Mouse (Mus musculus): ENCODE measurements at regions not wholly inside any gene's neighbourhood (a gene's known extent, or its start where the extent isn't known, plus 50 kb on each side); places are given as distances from the start of the nearest gene placed in this dataset.
A peak's percentile ranks its signal among the peaks of the same experiment; 100 is the strongest.

DNA sequence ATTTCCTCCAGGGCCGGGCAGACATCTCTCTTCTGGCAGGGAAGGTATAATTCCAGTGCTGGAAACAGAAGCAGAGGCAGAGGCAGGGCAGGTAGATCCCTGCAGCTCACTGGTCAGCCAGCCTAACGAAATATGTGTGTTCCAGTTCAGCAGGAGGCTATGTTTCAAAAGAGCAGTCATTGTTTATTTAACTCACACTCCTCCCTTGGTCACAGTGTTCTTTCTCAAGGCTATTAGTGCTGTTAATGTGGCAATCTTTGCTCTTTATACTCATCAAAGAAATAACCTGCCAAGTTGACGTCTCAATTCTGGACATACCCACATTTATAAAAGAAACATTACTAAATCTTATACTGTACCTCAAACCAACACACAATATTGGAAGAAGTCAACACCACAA lies 253.3 kb upstream of the Adgrl3 start:
- ATAC-seq (replicated peaks; ENCODE audit: low read depth, poor library complexity, severe bottlenecking), result no peak

DNA sequence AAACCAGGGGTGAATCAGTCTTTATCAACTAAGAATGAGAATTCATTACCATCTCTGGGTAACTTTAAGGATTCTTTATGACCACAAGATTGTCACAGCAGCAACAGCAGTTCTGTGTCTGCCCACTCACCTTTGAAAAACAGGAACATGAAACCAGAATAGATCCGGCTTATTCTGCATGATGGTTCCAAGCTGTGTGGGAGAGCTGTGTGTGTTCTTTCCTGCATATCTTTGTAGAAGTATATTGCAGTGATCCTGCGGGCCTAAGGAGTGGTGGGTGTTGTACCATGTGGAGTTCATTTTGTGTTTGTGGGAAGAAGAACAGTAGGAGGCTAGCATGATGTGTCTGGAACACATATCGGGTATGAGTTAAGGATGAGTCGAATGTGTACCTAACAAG lies 236.0 kb upstream of the Adgrl3 start:
- no peak for ATAC-seq (replicated peaks; ENCODE audit: low read depth, poor library complexity, severe bottlenecking)

DNA sequence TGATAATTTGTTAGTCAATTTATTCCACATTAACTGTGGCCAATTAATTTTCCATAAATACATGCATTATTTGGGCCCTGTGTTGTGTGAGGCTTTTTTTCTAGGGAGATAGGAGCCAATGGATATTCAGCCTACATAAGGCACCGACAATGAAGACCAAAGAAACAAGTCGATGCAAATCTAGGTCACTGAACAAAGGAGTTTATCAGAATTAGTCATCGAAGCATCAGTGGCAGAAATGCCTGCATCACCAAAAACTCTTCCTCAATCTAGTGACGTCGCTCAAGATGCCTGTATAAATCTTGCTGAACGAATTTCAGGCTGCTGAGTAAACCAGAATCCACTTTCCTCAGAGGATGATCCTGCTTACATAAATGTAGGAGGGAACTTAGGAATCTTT lies 235.2 kb upstream of the Adgrl3 start:
- no peak for ATAC-seq (replicated peaks; ENCODE audit: low read depth, poor library complexity, severe bottlenecking)

DNA sequence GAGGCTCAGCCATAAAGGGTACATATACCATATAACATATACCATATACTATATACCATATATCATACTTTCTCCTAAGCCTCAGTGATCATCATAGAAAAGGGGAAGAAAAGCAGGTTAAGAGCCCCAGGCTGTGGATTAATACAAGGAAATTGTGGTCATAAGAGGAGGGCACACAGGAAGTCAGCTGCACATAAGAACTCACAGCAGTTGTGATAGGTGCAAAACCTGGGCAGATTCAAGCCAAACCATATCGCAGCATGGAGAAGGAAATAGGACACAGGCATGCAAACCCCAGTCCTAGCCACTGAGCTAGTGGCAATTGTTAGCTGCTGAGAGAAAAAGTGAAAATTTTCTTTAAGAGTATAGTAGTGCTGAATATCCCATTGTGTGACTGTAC lies 228.3 kb upstream of the Adgrl3 start:
- peak; percentile 85 for ATAC-seq (replicated peaks; ENCODE audit: low read depth, poor library complexity, severe bottlenecking)

DNA sequence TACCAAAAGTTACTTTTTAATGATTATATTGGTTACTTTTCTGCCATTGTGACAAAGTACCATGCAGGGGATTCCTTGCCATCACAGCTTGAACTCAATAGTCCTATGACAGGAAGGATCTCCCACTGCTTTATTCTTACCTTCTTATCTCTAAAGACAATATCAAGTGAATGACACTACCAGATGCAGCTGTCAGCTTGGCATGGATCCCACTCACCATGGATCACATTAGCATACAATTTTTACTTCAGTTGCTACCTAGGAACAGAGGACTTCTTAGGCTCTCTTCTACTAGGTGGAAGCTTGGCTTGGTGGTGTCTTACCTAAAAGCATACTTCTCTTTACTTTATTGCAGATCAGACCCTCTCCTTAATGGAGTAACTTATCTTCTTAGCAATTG lies 220.2 kb upstream of the Adgrl3 start:
- ATAC-seq (replicated peaks; ENCODE audit: low read depth, poor library complexity, severe bottlenecking), result no peak

DNA sequence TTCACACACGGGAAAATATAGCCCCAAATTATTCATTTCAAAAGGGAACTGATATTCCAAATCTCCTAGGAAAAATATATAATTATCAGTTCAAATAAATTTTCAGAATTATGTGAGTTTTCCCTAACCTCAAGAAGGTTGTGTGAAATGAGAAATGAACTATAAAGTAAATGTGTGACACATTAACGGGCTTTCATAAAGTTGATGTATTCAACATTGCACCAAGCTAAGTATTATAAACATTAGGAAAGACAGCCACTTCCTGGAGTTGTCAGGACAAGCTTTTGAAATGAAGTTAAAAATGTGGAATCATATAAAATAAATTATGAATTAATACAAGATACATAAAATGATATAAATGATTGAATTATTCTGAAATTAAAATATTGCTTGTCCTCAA lies 207.0 kb upstream of the Adgrl3 start:
- no peak for ATAC-seq (replicated peaks; ENCODE audit: low read depth, poor library complexity, severe bottlenecking)

DNA sequence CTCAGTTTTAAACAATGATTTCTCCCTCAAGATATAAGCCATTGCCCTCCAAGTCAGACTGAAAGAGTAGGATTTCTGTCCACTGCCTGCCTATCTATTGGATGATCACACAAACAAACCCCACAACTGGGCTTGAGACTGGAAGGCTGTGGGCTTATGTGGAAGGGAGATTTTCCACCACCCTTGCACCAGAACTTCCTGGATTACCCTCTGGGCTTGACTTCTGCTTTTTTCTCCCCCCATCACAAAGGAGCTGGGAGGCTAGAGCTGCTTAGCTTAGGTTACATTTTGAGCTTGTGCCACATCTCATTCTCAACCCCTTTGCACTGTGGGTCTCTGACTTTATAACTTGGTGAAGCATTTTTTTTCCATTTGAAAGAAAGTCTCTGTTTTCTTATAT lies 200.7 kb upstream of the Adgrl3 start:
- peak; percentile 98 for ATAC-seq (replicated peaks; ENCODE audit: low read depth, poor library complexity, severe bottlenecking)

DNA sequence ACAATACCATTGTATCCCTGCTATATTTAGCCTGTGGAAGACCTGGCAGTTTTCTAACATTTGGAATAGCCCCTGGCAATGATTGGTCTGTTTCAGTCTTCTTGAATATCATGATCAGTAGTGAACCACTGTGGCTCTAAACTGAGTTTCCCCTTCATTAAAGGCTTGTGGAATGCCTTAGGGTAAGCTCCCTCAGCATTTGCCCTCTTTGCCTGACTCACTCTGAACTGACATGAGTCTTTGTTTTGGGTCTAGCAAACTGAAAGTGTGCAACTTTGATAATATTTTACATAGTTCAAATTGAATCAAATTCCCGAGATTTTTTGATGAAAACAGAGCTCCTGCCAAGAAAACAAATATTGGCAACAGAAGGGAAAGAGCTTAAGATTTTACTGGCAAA lies 177.4 kb upstream of the Adgrl3 start:
- no peak for ATAC-seq (replicated peaks; ENCODE audit: low read depth, poor library complexity, severe bottlenecking)

DNA sequence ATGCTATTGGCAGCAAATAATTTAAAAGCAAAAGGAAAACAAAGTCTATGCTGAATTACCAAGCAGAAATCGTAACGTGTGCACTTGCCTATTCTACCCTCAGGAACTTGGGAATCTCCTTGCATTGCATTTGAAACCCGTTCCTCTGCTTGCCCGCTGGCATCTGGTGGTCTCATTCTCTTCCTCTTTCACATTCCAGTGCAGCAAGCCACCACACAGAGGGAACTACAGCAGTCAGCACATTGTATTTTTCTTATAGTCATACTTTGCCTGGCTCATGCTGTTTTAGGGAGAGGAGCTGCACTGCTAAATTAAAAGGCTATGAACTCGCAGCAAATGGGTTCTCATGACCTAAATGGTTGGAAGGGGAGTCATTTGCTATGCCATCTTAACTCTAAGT lies 164.9 kb upstream of the Adgrl3 start:
- 0 out of 2 replicates have a peak, but pooled peaks have one; percentile 52 for ATAC-seq (replicated peaks; ENCODE audit: low read depth, poor library complexity, severe bottlenecking)

DNA sequence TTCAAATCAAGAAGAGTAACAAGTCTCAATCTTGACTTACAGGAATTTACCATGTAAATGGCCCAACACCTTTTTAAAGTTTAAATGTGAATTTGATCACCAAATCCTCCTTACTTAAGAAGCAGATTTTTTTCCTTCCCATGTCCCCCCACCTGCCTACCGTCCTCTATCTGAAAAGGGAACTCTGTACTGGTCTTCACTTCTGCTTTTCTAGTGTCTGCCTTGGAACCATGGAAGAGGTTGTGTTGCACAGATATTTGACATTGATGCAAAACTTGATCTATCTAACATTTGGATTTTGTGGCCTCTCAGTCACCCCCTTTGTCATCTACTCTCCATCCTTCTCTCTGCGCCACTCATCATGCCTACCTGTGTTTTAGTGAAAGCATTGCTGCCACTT lies 143.3 kb upstream of the Adgrl3 start:
- ATAC-seq (replicated peaks; ENCODE audit: low read depth, poor library complexity, severe bottlenecking), result peak; percentile 78

DNA sequence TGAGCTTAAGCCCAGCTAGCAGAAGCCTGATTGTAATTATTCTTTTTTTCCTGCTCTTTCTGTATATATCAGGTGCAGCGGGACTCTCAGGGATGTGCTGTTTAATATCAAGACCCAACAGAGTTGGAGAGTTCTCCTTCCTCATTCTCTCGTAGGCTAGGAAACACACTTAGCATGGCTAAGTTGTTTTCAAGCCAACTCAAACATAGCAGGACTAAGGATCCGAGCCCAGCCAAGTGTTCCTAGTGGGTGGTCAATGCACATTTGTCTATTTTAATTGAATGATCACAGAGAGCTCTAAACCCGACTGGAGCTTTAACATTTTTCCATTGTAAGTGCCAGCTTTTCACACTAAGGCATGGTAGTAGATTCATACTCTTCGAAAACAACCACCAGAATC lies 121.7 kb upstream of the Adgrl3 start:
- ATAC-seq (replicated peaks; ENCODE audit: low read depth, poor library complexity, severe bottlenecking), result no peak

DNA sequence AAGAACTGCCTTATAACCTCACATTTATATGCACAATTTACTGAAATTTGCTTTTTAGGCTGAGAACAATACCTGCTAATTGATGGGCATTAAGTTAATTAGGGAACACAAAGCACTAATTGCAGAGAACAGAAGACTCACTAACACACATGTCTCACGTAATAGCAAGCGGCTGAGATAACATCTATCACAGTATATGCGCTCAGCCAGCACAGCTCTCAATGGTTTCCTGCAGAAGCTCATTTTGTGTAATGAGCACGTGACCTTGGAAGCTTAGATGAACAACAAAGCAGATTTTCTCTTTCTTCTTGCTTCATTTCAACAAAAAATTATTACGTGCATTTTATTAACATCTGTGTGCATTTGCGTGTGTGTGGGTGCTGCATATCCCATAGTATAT lies 111.2 kb upstream of the Adgrl3 start:
- no peak for ATAC-seq (replicated peaks; ENCODE audit: low read depth, poor library complexity, severe bottlenecking)

DNA sequence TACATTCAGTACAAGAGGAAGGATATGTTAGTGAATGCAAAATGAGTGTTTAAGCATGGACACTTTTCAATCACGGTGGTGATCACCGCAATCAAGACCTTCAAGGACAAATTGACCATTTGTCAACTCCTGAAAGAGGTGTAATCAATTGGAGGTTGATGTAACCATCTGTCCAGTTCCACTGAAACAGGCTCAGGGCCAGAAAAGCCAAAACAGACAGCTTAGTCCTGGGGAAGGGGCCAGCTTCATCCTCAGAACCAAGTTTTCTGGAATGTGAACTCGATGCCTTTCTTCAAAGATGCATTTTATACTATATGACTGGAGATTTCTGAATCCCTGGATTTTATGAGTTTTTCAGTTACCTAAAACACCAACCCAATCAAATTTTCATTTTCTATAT lies 81.1 kb upstream of the Adgrl3 start:
- no peak for ATAC-seq (replicated peaks; ENCODE audit: low read depth, poor library complexity, severe bottlenecking)

DNA sequence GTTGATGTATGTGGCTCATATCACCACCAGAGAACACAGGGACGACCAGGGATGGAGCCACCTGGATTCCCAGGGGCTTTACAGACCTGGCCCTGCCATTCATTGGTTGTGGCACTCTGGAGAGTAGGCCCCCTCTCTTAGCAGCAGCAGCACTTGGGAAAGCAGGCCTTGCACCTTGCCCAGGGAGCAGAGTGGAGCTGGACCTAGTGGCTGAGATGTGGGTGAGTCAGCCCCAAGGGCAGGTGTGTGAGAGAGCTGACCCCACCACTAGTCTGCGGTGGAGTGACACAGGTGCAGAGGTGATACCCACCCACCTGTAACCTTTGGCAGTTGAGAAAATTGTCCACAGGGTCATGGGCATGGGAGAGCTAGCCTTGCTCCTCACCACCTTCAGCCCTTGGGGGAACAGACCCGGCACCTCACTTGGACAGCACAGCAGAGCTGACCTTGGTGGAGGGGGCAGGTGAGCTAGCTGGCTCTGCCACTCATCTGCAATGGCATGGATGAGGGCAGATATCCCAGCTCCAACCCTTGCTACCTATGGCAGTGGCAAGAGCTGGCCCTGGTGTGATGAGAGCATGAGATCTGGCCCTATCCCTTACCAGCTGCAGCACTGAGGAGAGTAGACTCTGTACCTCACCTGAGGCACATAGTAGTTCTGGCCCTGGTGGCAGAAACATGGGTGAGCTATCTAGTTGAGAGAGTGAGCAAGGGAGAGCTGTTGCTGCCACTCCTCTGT lies 67.9 kb upstream of the Adgrl3 start:
- ATAC-seq (replicated peaks; ENCODE audit: low read depth, poor library complexity, severe bottlenecking), result no peak

DNA sequence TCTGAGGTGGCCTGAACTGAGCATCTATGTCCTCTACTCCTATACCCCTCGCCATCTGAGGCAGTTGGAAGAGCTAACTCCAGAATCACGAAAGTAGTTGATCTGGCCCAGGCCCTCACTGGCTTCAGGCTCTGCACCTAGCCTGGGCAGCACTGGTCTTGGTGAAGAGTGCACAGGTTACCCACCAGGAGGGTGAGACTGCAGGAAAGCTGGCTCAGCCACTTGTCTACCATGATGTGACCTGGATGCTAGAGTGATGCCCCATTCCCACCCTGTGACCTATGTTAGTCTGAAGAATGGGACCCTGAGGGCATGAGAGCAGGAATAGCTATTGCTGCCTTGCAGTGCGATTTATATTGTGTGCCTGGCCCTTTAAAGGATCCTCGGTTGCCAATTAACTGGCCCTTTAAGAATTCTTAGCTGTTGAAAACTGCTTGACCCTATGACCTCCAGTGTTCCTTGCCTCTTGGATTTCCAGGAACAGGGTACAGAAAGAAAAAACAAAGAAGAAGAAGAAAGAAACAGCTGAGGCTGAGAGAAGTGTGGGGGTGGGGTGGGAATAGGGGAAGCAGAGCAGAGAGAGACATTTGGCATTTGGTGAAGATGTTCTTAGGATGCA lies 67.2 kb upstream of the Adgrl3 start:
- ATAC-seq (replicated peaks; ENCODE audit: low read depth, poor library complexity, severe bottlenecking), result no peak

All from common myeloid progenitor, adult 5-6 weeks (primary cell).